Mouse (Mus musculus) ES-E14 (cell line): ENCODE results near the gene Nr1h4. TPM values are rescaled to one million over a fixed set of nuclear protein-coding genes. Genes with fewer than 3 reads are reported as not detected.

Experiments used
- DNase-seq: peaks from one replicate; pipeline ENCODE4 v3.0.0-alpha.2; 2013; ENCODE audit warnings: low read depth, low spot score
- H3K27ac ChIP-seq: 2 replicates; pipeline ENCODE4 v1.5.1; 2012; ENCODE audit warnings: low read depth, mild to moderate bottlenecking, low read length, moderate library complexity, mixed read lengths; ENCODE audit not compliant: poor library complexity, insufficient read depth, severe bottlenecking
- H3K36me3 ChIP-seq: 2 replicates; pipeline ENCODE4 v1.6.1; 2012; ENCODE audit warnings: mild to moderate bottlenecking, low read length, moderate library complexity, mixed read lengths; ENCODE audit not compliant: control insufficient read depth, poor library complexity, insufficient read depth, severe bottlenecking
- H3K4me1 ChIP-seq, 2 experiments: fragments of 150-350 bp in 1 of 2; sonication (generic) in 1 of 2; 2 replicates each; pipeline ENCODE4 v1.6.1; 2012; ENCODE audit warnings: low read length in 2 of 2, mild to moderate bottlenecking in 1 of 2, mixed read lengths in 1 of 2; ENCODE audit not compliant: control insufficient read depth in 2 of 2, insufficient read depth in 2 of 2, poor library complexity in 1 of 2
- H3K4me3 ChIP-seq, 2 experiments: fragments of 150-350 bp in 1 of 2; sonication (generic) in 1 of 2; 2 replicates each; pipeline ENCODE4 v1.5.1; 2012; ENCODE audit warnings: low read length in 2 of 2, low read depth in 1 of 2, mild to moderate bottlenecking in 1 of 2, mixed read lengths in 1 of 2; ENCODE audit not compliant: insufficient read depth in 1 of 2, poor library complexity in 1 of 2, severe bottlenecking in 1 of 2
- H3K9ac ChIP-seq: 2 replicates; pipeline ENCODE4 v1.6.1; 2012; ENCODE audit warnings: low read depth, mild to moderate bottlenecking, low read length, mixed read lengths; ENCODE audit not compliant: poor library complexity, insufficient read depth, severe bottlenecking
- H3K9me3 ChIP-seq: fragments of 150-350 bp; sonication (generic); 2 replicates; pipeline ENCODE4 v1.6.1; 2012; ENCODE audit warnings: low read depth, mild to moderate bottlenecking, low read length; ENCODE audit not compliant: control insufficient read depth, insufficient read depth
- CHD2 ChIP-seq: IDR thresholded peaks from 2 replicates; pipeline ENCODE4 v1.6.1; 2014; ENCODE audit warnings: mild to moderate bottlenecking, low read depth, low read length, inconsistent platforms
- HCFC1 ChIP-seq: IDR thresholded peaks from 2 replicates; pipeline ENCODE4 v1.6.1; 2012; ENCODE audit warnings: low read length, inconsistent platforms, borderline replicate concordance; ENCODE audit not compliant: insufficient read depth
- MAFK ChIP-seq: IDR thresholded peaks from 2 replicates; pipeline ENCODE4 v1.6.1; 2014; ENCODE audit warnings: mild to moderate bottlenecking, low read depth, low read length, inconsistent platforms; ENCODE audit not compliant: insufficient read depth
- ZC3H11A ChIP-seq: IDR thresholded peaks from 2 replicates; pipeline ENCODE4 v1.6.1; 2012; ENCODE audit warnings: low read depth, mild to moderate bottlenecking, inconsistent platforms, low read length, borderline replicate concordance
- ZNF384 ChIP-seq: IDR thresholded peaks from 2 replicates; pipeline ENCODE4 v1.6.1; 2012; ENCODE audit warnings: low read depth, low read length, inconsistent platforms
- in situ Hi-C, 2 experiments: fragments of 600-800 bp; cut with MboI; formaldehyde crosslinking; loops; one replicate each; pipeline ENCODE4 v1.15.1; 2025; ENCODE audit warnings: low sequenced_read_pairs in 2 of 2, inconsistent platforms in 1 of 2; ENCODE audit not compliant: unreplicated experiment in 2 of 2
- total RNA-seq: library from RNA; depleted of rRNA; stranded (reverse); fragments of 300-350 nt; gene quantifications from 2 replicates; pipeline ENCODE4 v1.2.3, GENCODE M21; 2012

Gene Nr1h4
- total RNA-seq, 1 experiment = not detected

DNA sequence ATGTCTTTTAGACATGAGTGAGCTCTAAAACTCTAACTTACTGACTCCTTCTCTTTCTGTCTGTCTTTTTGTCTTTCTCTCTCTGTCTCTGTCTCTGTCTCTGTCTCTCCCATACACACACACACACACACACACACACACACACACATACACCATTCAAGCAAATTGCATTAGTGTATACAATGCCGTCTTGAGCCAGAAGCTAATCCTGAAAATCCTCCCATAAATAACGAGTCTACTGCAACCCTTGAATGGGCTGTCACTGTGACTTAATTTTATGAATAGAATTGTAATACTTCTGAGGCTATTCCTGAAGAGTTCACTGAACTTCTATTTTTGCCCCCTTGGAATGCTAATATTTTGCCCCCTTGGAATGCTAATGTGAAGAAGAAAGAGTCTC, 7.6 kb downstream of the Nr1h4 start:
- Histone ChIP-seq H3K4me1 (no peaks in the 10 kb centered on the region), H3K9ac (no peak overlapping the region), H3K36me3 (no peaks in the 10 kb centered on the region), H3K9me3 (no peaks in the 10 kb centered on the region), H3K27ac (no peak overlapping the region), H3K4me3 (no peak overlapping the region)
- in situ Hi-C loops = no loop called here
- DNase-seq = no peak
- no peak for TF ChIP-seq MAFK
- no peak for TF ChIP-seq HCFC1
- no peak for TF ChIP-seq ZNF384
- TF ChIP-seq CHD2 = no peak
- no peak for TF ChIP-seq ZC3H11A

DNA sequence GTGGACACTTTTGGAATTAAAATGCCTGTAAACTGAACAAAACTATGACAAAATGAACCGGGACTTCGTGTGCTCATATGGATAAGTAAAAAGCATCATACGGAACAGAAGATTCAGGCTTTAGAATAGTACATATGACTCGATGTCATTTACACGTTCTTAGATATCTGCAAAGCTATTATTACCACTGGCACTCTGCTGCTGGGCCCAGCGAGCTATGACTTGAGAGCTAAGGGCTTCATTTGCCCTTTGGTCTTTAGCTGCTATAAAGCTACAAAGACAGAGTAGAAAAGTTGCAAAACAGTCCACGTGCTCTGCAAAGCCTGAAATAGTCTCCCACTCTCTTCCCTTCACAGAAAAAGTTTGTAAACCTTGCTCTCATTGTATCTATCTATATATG, 10.9 kb downstream of the Nr1h4 start:
- H3K4me3 ChIP-seq = no peak overlapping the region
- TF ChIP-seq ZC3H11A (no peak), CHD2 (no peak), ZNF384 (no peak), MAFK (no peak), HCFC1 (no peak)
- H3K9ac ChIP-seq = no peak overlapping the region
- no peak overlapping the region for H3K27ac ChIP-seq
- H3K9me3 ChIP-seq = no peaks in the 10 kb centered on the region
- DNase-seq = no peak
- no peaks in the 10 kb centered on the region; a peak in 1 of 4 replicates for H3K4me1 ChIP-seq
- in situ Hi-C loops = no loop called here
- H3K36me3 ChIP-seq = no peaks in the 10 kb centered on the region

DNA sequence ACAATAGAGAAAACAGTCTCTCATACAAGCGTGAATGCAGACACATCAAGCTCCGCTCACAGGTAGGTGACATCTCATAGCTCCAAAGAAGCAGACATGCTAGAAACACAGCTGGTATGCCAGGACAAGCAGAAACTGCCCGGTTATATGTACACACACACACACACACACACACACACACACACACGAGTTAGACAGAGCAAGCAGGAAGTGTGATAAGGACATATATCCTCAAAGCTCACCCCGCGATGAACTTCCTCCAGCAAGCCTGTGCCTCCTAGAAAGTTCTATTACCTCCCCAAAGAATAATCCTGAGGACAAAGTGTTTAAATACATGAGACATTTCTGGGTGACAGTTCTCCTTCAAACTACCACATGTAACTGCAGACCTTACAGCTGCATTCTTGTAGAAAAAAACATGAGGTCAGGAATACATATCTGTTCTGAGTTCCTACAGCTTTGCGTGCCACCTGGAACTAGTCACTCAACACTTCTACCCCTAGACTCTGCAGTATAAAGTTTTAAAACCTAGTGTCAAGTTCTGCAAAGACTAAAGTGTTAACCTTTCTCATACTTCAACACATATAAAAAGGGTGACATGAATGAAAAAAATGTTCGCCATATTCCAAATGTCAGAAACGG, 11.5 kb downstream of the Nr1h4 start:
- Histone ChIP-seq H3K4me3 (no peak overlapping the region), H3K9me3 (no peaks in the 10 kb centered on the region), H3K36me3 (no peaks in the 10 kb centered on the region), H3K9ac (no peak overlapping the region), H3K27ac (no peak overlapping the region), H3K4me1 (no peaks in the 10 kb centered on the region; a peak in 1 of 4 replicates)
- no peak for DNase-seq
- TF ChIP-seq MAFK = no peak
- no peak for TF ChIP-seq HCFC1
- in situ Hi-C loops = no loop called here

DNA sequence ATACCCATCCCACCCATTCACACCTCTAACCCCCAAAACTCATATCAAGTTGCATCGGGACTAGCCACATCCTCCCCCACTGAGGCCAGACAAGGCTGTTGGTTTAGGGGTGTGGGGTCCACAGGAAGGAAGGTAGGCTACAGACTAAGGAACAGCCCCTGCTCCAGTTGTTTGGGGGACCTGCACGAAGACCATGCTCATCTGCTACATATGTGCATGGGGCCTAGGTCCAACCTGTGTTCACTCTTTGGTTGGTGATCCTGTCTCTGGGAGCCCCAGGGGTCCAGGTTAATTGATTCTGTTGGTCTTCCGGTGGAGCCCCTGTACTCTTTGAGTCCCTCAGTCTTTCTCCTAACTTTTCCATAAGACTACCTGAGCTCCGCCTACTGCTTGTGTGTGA, 13.0 kb downstream of the Nr1h4 start:
- Histone ChIP-seq H3K27ac (no peak overlapping the region), H3K4me3 (no peak overlapping the region), H3K4me1 (no peaks in the 10 kb centered on the region; a peak in 1 of 4 replicates), H3K9me3 (no peaks in the 10 kb centered on the region), H3K36me3 (no peaks in the 10 kb centered on the region), H3K9ac (no peak overlapping the region)
- no peak for DNase-seq
- in situ Hi-C loops = no loop called here
- TF ChIP-seq CHD2 = no peak
- TF ChIP-seq ZNF384 = no peak
- no peak for TF ChIP-seq HCFC1
- TF ChIP-seq MAFK = no peak
- no peak for TF ChIP-seq ZC3H11A

DNA sequence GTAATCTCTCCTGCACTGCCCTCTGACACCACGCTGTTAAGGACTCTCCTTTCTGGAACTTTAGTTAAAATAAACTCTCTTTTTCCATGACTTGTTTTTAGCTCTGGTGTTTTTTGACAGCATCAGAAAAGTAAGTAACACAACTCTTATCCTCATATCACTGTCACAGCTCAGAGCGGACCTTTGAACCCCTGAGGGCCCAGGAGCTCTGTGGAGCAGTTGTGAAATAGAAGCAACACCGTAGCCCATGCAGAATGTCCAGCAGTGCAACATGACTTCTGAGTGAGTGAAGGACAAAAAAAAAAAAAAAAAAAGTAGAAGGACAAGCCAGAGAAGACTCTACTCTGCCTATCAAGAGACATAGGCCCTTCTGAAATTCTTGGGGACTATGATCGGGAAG, 14.2 kb downstream of the Nr1h4 start:
- in situ Hi-C loops = no loop called here
- no peak overlapping the region for H3K9ac ChIP-seq
- no peaks in the 10 kb centered on the region for H3K36me3 ChIP-seq
- H3K4me1 ChIP-seq = no peaks in the 10 kb centered on the region; a peak in 1 of 4 replicates
- no peak for DNase-seq
- H3K27ac ChIP-seq = no peak overlapping the region
- no peak for TF ChIP-seq MAFK
- no peak for TF ChIP-seq ZNF384
- TF ChIP-seq HCFC1 = no peak
- no peak for TF ChIP-seq CHD2
- TF ChIP-seq ZC3H11A = no peak
- H3K4me3 ChIP-seq = no peak overlapping the region
- no peaks in the 10 kb centered on the region for H3K9me3 ChIP-seq
